Mouse (Mus musculus) embryonic facial prominence, embryonic 15.5 days (tissue): ENCODE measurements around the gene Rhbdl1. TPM values are rescaled to one million over a fixed set of nuclear protein-coding genes. Genes with fewer than 3 reads are reported as not detected.
A peak's percentile ranks its signal among the peaks of the same experiment; 100 is the strongest.

ENCODE experiments used
- ATAC-seq: fragments of 200-750 bp; cut with Nextera tagmentation; 2 replicates; pipeline ENCODE4 v1.8.0; 2017; ENCODE audit warnings: low read depth, moderate TSS enrichment; ENCODE audit not compliant: insufficient number of reproducible peaks, low FRiP score, low TSS enrichment
- H3K27ac ChIP-seq: fragments of 300-500 bp; sonication (generic); replicated peaks from 2 replicates; pipeline ENCODE4 v1.5.1; 2015; ENCODE audit warnings: mild to moderate bottlenecking, inconsistent platforms
- H3K27me3 ChIP-seq: fragments of 300-500 bp; sonication (generic); 2 replicates; pipeline ENCODE4 v1.6.1; 2015; ENCODE audit warnings: inconsistent platforms
- H3K36me3 ChIP-seq: fragments of 300-500 bp; sonication (generic); 2 replicates; pipeline ENCODE4 v1.6.1; 2015; ENCODE audit warnings: mild to moderate bottlenecking, inconsistent platforms
- H3K4me1 ChIP-seq: fragments of 300-500 bp; sonication (generic); 2 replicates; pipeline ENCODE4 v1.6.1; 2015; ENCODE audit warnings: inconsistent platforms
- H3K4me2 ChIP-seq: fragments of 300-500 bp; sonication (generic); replicated peaks from 2 replicates; pipeline ENCODE4 v1.6.1; 2015; ENCODE audit warnings: mild to moderate bottlenecking, inconsistent platforms
- H3K4me3 ChIP-seq: fragments of 300-500 bp; sonication (generic); replicated peaks from 2 replicates; pipeline ENCODE4 v1.5.1; 2015; ENCODE audit warnings: mild to moderate bottlenecking, inconsistent platforms
- H3K9ac ChIP-seq: fragments of 300-500 bp; sonication (generic); 2 replicates; pipeline ENCODE4 v1.6.1; 2015; ENCODE audit warnings: inconsistent platforms
- H3K9me3 ChIP-seq: fragments of 300-500 bp; sonication (generic); replicated peaks from 2 replicates; pipeline ENCODE4 v1.6.1; 2016; ENCODE audit warnings: inconsistent platforms
- WGBS: fragments of 180-500 bp; shearing (Covaris S2); methylation state at CpG from one replicate; pipeline ENCODE4 v1.1.7; 2015; 5-methylcytosine and 5-hydroxymethylcytosine counted together
- polyA plus RNA-seq: library from polyadenylated mRNA; unstranded; fragments of >200 nt; fragmentation: Nextera tagmentation; extraction: Ambion mirVana; gene quantifications from 2 replicates; pipeline ENCODE4 v1.2.1, GENCODE M21; 2015

The Rhbdl1 gene
- polyA plus RNA-seq = 2.7 and 3.2 TPM in 2 replicates

DNA sequence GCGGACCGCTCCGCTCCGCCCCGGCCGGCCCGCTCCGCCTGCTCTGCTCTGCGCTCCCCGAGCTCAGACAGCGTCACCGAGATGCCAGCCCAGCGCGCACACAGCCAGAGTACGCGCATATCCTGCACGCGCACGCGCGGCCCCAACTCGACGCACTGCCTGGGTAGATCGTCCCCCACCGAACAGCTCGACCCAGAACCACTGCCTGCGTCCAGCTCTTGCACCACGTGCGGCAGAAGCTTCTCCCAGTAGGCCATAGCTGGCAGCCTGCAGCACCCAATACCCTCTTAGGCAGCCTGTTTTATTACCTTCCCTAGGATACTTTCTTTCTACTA, at the start of gene Rhbdl1:
TSS of gene Rhbdl1 (minus strand) at position 220 of the 335 bp plus-strand sequence.
- H3K36me3 ChIP-seq = peaks cover 46% of the 10 kb centered on the region
- H3K9me3 ChIP-seq = no peaks in the 10 kb centered on the region
- peak within 1 kb of the TSS; percentile 86 for H3K4me2 ChIP-seq
- H3K4me1 ChIP-seq = peaks cover 44% of the 10 kb centered on the region
- peak within 1 kb of the TSS; percentile 44 for H3K4me3 ChIP-seq
- WGBS = under 1% methylated on average over 29 of the region's 29 CpGs
- no peaks in the 10 kb centered on the region for H3K27me3 ChIP-seq
- H3K9ac ChIP-seq = peak within 1 kb of the TSS; percentile 26
- ATAC-seq = peak; percentile 9; the same call in 1 of the 2 replicates
- H3K27ac ChIP-seq = peak within 1 kb of the TSS; percentile 66

DNA sequence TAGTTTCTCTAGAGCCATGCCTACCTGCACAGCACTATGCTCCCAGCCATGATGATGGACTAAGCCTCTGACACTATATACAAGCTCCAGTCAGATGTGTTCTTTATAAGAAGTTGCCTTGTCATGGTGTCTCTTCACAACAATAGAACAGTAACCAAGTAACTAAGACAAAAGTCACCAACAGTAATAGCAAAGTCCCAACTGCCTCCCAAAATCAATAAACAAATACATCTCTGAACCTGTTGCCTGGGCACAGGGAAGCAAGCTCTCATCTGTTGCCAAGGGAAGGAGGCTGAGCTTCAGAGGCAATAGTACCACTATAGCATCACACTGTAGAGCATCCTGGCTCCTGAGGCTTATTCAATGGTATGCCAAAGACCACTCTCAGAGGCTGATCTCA, 49.7 kb upstream of the Rhbdl1 start:
- Histone ChIP-seq H3K4me2 (no peak overlapping the region), H3K27me3 (no peaks in the 10 kb centered on the region), H3K4me1 (no peaks in the 10 kb centered on the region), H3K36me3 (peaks cover 72% of the 10 kb centered on the region), H3K4me3 (no peak overlapping the region), H3K27ac (no peak overlapping the region), H3K9ac (no peak overlapping the region), H3K9me3 (no peaks in the 10 kb centered on the region)
- no peak for ATAC-seq

DNA sequence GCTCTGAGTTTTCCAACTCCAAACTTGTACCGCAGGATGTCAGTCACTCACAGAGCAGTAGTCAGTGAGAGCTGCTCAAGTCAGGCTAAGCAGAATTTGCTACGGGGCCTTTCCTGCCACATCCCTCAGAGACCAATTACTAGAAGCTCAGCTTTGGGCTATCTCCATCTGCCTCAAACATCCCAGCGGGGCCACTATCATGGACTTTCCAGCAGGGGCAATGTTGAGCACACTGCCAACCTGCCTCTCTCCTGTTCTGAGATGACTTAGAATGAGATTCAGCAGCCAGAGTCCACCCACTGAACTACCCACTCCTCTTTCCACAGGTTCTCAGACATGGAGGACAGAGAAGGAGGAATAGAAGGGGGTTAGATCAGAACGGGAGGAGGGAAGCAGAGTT, 48.5 kb upstream of the Rhbdl1 start:
- 29% methylated on average over 4 of the region's 4 CpGs for WGBS
- H3K4me3 ChIP-seq = no peak overlapping the region
- peaks cover 71% of the 10 kb centered on the region for H3K36me3 ChIP-seq
- H3K4me2 ChIP-seq = no peak overlapping the region
- H3K9ac ChIP-seq = no peak overlapping the region
- no peaks in the 10 kb centered on the region for H3K27me3 ChIP-seq
- no peaks in the 10 kb centered on the region for H3K9me3 ChIP-seq
- no peak overlapping the region for H3K27ac ChIP-seq
- no peak for ATAC-seq
- H3K4me1 ChIP-seq = peaks cover 8% of the 10 kb centered on the region; the same call in 1 of the 2 replicates

DNA sequence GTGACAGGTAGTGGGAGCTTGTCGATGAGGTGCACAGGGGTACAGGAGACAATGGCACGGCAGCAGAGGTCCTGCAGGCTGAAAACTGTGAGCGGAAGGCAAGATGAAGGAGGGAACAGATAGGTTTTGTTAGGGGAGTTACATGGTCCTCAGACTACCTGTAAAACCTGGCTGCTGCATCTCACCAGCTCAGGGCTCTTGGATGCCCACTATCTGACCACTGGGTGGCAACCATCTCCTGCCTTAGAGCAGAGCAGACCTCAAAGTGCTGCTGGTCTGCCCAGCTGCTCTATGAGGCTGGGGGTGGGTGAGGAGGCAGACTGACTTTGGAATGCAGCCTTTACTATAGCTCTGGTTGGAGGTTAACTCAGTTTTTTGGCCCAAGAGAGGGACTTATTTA, 46.7 kb upstream of the Rhbdl1 start:
- no peaks in the 10 kb centered on the region for H3K9me3 ChIP-seq
- WGBS = 88% methylated on average over 3 of the region's 3 CpGs
- no peak overlapping the region for H3K9ac ChIP-seq
- no peak overlapping the region for H3K27ac ChIP-seq
- H3K4me1 ChIP-seq = peaks cover 13% of the 10 kb centered on the region
- ATAC-seq = no peak
- H3K4me3 ChIP-seq = no peak overlapping the region
- no peak overlapping the region for H3K4me2 ChIP-seq
- peaks cover 59% of the 10 kb centered on the region for H3K36me3 ChIP-seq
- H3K27me3 ChIP-seq = no peaks in the 10 kb centered on the region

DNA sequence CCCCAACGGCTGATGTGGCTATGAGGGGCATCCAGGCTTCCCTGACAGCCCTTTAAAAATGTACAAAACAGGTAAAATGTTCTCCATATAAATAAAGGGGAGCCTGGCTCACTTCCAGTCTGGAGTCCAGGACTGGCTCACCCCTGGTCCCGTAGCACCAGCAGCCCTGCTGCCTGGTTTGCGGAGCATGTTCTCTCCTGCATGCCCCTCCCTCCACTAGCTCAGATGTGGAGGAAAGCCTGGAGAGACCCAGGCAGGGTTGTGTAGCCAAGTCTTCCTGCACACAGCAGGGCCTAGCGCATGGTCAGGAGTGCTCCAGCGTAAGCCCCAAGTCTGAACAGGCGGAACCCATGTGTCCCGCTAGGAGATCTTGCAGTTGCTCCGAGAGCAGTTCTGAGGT, 46.2 kb upstream of the Rhbdl1 start:
- H3K36me3 ChIP-seq = peaks cover 59% of the 10 kb centered on the region
- H3K9me3 ChIP-seq = no peaks in the 10 kb centered on the region
- no peak overlapping the region for H3K9ac ChIP-seq
- H3K4me3 ChIP-seq = no peak overlapping the region
- no peak overlapping the region for H3K4me2 ChIP-seq
- 79% methylated on average over 8 of the region's 8 CpGs for WGBS
- no peak for ATAC-seq
- H3K4me1 ChIP-seq = peaks cover 13% of the 10 kb centered on the region
- no peaks in the 10 kb centered on the region for H3K27me3 ChIP-seq
- no peak overlapping the region for H3K27ac ChIP-seq

DNA sequence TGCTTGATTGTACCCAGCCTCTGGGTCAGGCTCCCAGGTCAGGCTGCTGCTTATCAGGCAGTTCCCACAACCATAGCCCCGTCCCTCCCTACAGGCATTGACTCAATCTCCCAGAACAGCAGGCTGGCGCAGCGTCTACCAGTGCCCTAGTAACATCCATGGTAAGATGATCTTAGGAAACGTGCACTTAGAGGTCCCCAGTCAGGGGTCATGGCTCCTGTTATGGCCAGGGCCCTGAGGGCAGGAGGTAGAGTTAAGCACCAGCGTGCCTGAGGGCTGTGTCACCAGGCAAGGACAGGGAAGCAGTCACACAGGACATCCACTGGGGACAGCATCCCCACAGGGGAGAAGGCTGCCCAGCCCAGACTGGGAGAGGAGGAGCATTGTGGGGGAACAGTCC, 45.2 kb upstream of the Rhbdl1 start:
- peaks cover 59% of the 10 kb centered on the region for H3K36me3 ChIP-seq
- ATAC-seq = no peak
- 30% methylated on average over 5 of the region's 5 CpGs for WGBS
- peaks cover 13% of the 10 kb centered on the region for H3K4me1 ChIP-seq
- H3K4me3 ChIP-seq = no peak overlapping the region
- H3K9ac ChIP-seq = 0 out of 2 replicates have a peak overlapping the region, but pooled peaks have one; percentile 6
- H3K9me3 ChIP-seq = no peaks in the 10 kb centered on the region
- H3K27me3 ChIP-seq = no peaks in the 10 kb centered on the region
- H3K27ac ChIP-seq = no peak overlapping the region
- H3K4me2 ChIP-seq = no peak overlapping the region

DNA sequence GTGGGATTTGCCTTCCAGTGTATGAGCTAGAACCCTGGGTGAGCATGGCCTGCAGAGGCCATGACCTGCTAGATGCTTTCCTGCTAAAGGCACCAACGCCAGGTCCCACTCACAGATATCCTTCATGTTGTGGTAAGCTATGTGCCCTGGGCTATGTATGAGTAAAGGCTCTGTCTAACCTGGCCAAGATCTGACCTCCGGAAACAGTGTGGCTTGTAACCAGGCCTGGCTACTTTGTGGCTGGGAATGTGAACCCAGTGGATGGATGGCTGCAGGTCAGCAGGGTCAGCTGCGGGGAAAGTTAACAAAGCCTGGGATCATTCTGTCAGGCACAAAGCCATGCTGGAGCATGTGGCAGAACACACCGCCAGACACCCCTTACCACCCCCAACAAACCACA, 44.6 kb upstream of the Rhbdl1 start:
- H3K27ac ChIP-seq = no peak overlapping the region
- H3K36me3 ChIP-seq = peaks cover 58% of the 10 kb centered on the region
- H3K4me3 ChIP-seq = no peak overlapping the region
- H3K27me3 ChIP-seq = no peaks in the 10 kb centered on the region
- H3K9me3 ChIP-seq = no peaks in the 10 kb centered on the region
- ATAC-seq = no peak
- H3K4me1 ChIP-seq = peaks cover 17% of the 10 kb centered on the region
- no peak overlapping the region for H3K4me2 ChIP-seq
- H3K9ac ChIP-seq = no peak overlapping the region
- 30% methylated on average over 4 of the region's 4 CpGs for WGBS

DNA sequence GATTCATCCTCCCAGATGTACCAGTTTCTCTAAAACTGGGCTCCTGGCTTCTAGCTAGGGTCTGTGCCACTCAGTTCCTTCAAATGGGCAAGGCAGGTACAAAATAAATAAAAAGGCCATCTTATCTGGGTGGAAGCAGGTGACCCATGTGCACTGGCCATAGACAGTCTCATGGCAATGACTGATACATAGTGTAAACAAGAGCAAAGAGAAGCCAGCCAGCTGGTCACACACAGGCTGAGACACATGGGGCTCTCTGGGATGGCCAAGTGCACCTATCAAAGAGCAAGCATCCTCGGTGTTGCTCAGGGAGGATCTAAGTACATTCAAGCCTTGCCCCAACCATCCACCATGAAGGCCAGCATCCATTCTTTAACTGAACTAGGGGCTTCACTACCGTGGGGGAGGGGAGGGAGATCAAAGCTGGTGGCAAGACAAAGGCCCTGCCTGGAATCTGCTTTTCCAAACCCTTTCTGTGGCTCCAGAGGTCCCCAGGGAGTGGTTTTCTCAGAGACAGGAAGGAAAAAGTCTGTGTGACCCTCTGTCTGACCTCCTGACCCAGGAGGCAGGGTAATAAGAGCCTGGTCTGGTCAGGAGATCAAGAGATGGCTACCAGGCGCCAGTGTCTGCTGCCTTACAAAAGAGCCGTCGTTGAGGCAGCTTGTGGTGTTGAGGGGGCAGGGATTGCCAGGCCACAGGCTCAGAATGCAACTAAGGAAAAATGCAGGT, 44.0 kb upstream of the Rhbdl1 start:
- peaks cover 56% of the 10 kb centered on the region for H3K36me3 ChIP-seq
- WGBS = 17% methylated on average over 5 of the region's 5 CpGs

DNA sequence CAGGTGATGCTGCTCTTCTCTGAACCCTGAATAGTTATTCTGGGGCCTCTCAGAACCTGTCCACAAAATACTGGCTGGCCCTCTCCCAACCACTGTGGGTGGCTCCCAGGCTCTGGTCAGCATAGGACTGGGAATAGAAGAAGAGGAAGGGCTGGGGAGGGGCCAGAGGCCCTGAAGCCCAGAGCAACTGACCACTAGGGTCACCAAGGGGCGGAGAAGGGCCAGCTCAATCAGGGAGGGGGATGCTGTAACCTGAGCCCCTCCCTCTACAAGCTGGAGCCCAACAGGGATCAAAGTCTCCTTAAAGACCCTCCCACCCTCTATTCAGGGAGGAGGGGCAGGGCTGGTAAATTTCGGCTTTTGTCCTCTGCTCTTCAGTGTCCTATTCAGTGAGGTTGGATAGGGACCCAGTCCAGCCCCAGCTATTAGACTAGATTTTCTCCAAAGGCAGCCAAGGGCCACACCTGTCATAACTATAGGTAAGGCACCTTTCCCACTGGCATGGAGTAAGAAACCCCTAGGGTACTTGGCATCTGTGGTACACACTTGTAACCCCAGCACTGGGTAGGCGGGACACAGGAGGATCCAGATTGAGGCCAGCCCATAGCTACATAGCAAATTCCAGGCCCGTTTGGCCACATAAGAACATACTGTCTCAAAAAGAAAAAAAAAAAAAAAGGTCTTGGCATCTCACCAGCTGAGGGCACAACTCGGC, 43.3 kb upstream of the Rhbdl1 start, which contains the start of gene Wfikkn1:
TSS of gene Wfikkn1 (minus strand) at position 663 of the 715 bp plus-strand sequence.
- H3K27me3 ChIP-seq = no peaks in the 10 kb centered on the region
- peaks cover 27% of the 10 kb centered on the region for H3K4me1 ChIP-seq
- no peak within 1 kb of the TSS for H3K9ac ChIP-seq
- peaks cover 50% of the 10 kb centered on the region for H3K36me3 ChIP-seq
- 34% methylated on average over 5 of the region's 5 CpGs for WGBS
- no peak within 1 kb of the TSS for H3K4me2 ChIP-seq
- no peak within 1 kb of the TSS for H3K27ac ChIP-seq
- no peaks in the 10 kb centered on the region for H3K9me3 ChIP-seq
- no peak within 1 kb of the TSS for H3K4me3 ChIP-seq
- ATAC-seq = no peak

More for the DNA sequence above, 44.0 kb upstream of the Rhbdl1 start:
- Histone ChIP-seq H3K4me1 (peaks cover 23% of the 10 kb centered on the region), H3K9ac (no peak overlapping the region), H3K4me2 (no peak overlapping the region), H3K9me3 (no peaks in the 10 kb centered on the region), H3K27ac (no peak overlapping the region), H3K4me3 (no peak overlapping the region), H3K27me3 (no peaks in the 10 kb centered on the region)
- ATAC-seq = no peak

DNA sequence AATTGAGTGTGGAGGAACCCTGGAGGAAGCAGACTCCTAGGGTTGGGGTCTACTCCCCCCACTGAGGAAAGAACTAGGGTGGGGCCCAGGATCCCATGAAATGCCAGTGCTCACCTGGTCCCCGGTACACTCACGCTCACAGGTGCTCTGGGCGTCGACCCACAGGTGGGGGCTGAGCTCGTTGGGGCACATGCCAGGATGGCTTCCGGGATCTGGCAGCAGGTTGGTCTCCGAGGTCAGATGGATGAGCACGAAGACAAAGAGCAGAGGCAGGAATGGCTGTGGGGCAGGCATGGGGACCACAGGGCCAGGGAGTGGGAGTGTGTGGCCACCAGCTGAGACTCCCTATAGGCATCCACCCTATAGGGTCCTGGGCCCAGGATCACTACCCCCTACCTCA, 42.7 kb upstream of the Rhbdl1 start:
- no peak for ATAC-seq
- H3K4me1 ChIP-seq = peaks cover 27% of the 10 kb centered on the region
- no peak overlapping the region for H3K4me3 ChIP-seq
- no peaks in the 10 kb centered on the region for H3K27me3 ChIP-seq
- H3K9ac ChIP-seq = no peak overlapping the region
- H3K27ac ChIP-seq = no peak overlapping the region
- 71% methylated on average over 8 of the region's 8 CpGs for WGBS
- peaks cover 46% of the 10 kb centered on the region for H3K36me3 ChIP-seq
- H3K9me3 ChIP-seq = no peaks in the 10 kb centered on the region
- H3K4me2 ChIP-seq = no peak overlapping the region

DNA sequence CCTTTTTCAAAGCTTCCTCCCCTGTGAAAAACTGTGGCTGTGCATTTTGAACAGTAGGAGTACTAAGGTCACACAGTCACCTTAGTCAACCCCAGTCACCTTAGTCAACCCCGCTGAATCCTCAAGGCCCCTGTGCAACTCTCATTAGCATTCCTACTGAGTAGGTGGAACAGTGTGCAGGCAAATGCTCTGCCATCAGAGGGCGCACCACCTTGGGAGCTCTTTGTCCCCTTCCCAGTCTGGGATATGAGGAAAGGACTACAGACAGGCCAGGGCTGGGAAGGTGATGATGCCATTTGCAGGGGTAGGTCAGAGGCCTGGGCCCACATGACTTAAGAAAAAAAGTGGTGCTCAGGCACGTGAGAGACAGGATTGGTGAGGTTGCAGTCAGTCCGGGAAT, 42.2 kb upstream of the Rhbdl1 start:
- no peak overlapping the region for H3K4me3 ChIP-seq
- H3K27ac ChIP-seq = no peak overlapping the region
- 45% methylated on average over 4 of the region's 4 CpGs for WGBS
- no peak overlapping the region for H3K9ac ChIP-seq
- peaks cover 41% of the 10 kb centered on the region for H3K36me3 ChIP-seq
- H3K9me3 ChIP-seq = no peaks in the 10 kb centered on the region
- H3K27me3 ChIP-seq = no peaks in the 10 kb centered on the region
- no peak for ATAC-seq
- no peak overlapping the region for H3K4me2 ChIP-seq
- peaks cover 31% of the 10 kb centered on the region for H3K4me1 ChIP-seq
